16 mouse cellular contexts compared by ENCODE assay signal in the genomic region with DNA sequence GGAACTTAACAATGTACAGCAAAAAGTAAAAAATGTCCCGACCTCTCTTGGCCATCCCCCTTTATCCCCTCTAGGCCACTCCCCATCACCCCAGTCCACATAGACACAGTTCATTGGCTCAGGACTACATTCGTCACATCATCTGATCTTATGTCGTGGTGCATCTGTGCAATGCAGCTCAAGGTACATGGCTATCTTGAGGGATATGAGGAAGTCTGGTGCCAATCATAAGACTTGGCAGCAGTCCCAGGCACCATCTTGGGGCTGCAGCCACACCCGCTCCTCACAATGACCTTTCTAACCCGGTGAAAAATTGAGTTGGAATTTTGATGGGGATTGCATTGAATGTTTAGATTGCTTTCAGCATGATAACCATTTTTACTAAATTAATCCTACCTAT.
"Had no signal": no experiment of that assay in that cellular context is flagged by ENCODE, and none has a peak within 500 bp of the region (broad histone marks: within the 10 kb centered on the region; RNA-seq: fewer than 3 reads in every experiment).

No protein-coding gene starts in this region.

- DNase-seq: retina, postnatal 1 day; right cerebral cortex, adult 18-20 months; right cerebral cortex, postnatal 14 days; right cerebral cortex, postnatal 25 days; right cerebral cortex, postnatal 4 days; spleen, adult 18-20 months; thymus, adult 18-20 months; thymus, adult 2 months; thymus, postnatal 14 days; thymus, postnatal 25 days; thymus, postnatal 36 days; thymus, postnatal 4 days had no signal

- H3K9ac ChIP-seq: neural tube, embryonic 13.5 days; neural tube, embryonic 15.5 days; stomach, embryonic 15.5 days had no signal

- H3K4me1 ChIP-seq: neural tube, embryonic 13.5 days; neural tube, embryonic 15.5 days; stomach, embryonic 15.5 days had no signal

- H3K4me3 ChIP-seq: neural tube, embryonic 13.5 days; neural tube, embryonic 15.5 days; stomach, embryonic 15.5 days had no signal

- H3K9me3 ChIP-seq: neural tube, embryonic 13.5 days; neural tube, embryonic 15.5 days; stomach, embryonic 15.5 days had no signal

- H3K27me3 ChIP-seq: neural tube, embryonic 13.5 days; neural tube, embryonic 15.5 days; stomach, embryonic 15.5 days had no signal

- H3K36me3 ChIP-seq: neural tube, embryonic 13.5 days; neural tube, embryonic 15.5 days; stomach, embryonic 15.5 days had no signal

- H3K27ac ChIP-seq: neural tube, embryonic 13.5 days; neural tube, embryonic 15.5 days; stomach, embryonic 15.5 days; stomach, postnatal 0 days had no signal
